Mouse (Mus musculus) c-Kit-positive CD71-negative TER-119-negative erythroid progenitor cells, embryonic 14.5 days (primary cell): Measurements from ENCODE around the gene Ptprr.

Experiments
- DNase-seq: peaks from one replicate; pipeline ENCODE4 v3.0.0-alpha.2; 2013; ENCODE audit warnings: low read depth

The Ptprr gene

DNA sequence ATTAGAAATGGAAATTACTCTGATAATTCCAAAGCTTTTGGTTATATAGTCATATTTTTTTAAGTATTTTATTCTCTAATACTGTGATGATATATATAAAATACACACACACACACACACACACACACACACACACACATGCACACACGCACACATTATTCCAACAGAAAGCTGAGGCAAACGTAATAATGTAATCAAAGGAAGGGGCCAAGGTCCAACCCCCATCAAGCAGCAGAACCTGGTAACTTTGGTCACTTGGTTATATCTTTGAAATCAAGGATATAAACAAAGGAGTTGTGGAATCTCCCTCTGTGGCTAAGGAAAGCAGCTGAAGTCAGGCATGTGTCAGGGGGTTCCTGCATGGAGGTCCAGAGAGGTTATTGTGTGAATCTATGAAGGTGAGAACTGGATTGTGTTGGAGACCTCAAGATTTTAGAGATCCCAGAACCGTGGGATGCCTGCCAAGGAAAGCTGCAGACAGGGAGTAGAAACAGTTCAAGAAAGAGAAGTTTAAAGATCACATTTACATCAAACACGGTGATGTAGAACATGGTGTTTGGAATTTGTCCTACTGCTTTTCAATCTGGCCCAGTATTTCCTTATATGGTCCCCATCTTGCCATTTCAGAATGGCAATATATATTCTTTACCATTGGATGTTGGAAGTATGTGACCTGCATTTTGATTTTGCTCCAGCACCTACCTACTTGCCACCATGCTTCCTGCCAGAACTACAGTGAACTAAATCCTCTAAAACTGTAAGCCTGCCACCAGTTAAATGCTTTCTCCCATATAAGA, 98.1 kb downstream of the Ptprr start:
- DNase-seq: no peak

DNA sequence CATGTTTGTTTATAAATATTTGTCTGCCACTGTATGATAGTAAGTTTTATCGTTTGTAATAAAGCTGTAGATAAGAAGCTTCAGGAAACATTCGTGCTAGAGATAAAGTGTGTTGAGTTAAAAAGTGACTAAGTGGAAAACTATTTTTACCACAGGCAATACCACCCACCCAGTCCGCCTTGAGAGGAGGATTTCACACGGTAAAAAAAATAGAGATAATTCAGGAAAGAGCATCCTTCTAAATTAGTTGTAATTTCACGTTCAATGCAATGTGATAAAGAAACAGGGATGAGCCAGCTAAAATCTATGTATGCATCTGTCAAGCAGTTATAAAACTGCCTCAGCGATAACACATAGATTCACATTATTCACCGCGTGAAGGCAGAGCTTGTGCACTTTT, 99.0 kb downstream of the Ptprr start:
- DNase-seq: no peak

DNA sequence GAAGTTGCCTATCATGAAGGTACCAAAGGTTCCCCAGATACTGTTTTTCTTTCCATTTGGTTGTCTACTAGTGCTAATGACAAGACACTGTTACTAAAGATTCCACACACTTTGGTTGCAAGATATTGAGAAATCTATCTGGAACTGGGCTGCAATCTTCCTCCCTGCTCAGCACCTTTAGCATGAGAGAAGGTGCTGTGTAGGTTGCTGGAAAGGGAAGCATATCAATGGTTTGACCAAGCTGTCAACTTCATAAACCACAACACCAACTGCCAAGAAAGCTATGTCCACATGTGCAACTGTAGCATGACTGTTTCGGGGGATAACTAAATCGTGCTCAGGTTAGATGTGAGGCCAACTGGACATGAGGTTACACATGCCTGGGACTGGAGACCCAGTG, 103.5 kb downstream of the Ptprr start:
- DNase-seq: peak; percentile 3

DNA sequence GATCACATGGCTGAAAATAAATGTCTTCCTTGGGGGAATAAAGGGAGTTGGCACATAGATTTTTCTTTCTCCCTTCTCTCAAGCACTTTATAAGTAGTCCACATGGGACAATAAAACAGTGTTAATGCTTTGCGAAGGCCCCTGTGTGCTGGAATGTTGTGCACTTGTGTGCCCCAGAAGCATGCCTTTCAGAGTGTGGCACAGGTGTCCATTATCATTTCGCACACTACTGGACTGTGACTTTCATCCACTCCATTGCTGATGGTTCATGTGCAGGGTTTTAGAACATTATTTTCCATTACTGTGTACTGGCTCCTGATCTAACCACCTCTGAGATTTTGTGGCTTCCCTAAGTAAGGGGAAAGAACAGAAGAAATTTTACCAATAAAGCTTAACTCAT, 105.8 kb downstream of the Ptprr start:
- no peak for DNase-seq

DNA sequence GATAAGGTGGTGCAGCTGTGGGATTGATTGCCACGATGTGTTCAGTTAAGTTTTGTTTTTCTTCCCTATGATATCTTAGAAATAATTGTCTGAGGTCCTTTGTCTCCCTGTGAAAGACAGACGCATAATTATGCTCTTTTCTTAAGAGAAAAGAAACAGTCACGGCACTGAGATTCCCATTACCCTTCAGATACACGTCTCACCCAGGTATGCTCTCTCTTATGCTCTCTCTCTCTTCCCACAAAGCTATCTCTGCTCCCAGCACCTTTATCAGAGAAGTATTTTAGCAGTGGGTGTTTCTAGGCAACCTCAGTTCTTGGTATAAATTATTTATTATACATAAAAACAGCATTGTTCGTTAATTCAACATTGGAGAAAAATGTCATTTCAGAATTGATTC, 107.4 kb downstream of the Ptprr start:
- no peak for DNase-seq

DNA sequence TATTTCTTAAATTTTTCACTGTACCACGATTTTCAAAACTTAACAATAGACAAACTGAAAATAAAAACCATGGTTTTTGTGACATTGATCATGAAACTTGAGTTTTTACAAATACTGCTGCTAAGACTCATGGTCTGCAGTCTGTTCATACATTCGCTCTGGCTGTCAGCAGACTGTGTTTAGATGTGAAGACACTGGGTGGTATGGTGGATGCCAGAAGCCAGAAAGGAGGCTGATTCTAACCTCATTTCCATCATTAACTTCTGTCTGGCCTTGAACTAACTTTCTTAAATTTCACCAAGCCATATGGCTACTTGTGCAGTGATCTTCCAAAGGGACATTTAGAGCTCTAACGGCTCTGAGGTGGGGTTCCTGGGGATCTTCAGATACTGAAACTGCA, 112.4 kb downstream of the Ptprr start:
- no peak for DNase-seq

DNA sequence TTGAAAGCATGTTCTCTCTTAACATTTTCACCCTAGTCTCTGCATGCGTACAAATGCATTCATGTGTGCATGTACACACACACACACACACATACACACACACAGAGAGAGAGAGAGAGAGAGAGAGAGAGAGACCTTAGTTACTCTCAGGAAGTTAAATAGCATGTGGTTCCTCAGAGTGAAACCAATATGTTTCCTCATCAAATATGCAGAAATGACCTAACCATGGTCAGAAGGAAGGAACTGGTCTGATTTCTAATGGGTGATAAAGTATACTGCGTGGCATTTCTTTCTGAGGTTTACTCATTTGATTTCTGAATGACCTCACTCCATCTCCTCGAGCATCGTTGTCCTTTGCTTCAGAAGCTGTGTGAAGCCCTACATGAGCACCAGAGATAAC, 113.2 kb downstream of the Ptprr start:
- DNase-seq: peak; percentile 6

DNA sequence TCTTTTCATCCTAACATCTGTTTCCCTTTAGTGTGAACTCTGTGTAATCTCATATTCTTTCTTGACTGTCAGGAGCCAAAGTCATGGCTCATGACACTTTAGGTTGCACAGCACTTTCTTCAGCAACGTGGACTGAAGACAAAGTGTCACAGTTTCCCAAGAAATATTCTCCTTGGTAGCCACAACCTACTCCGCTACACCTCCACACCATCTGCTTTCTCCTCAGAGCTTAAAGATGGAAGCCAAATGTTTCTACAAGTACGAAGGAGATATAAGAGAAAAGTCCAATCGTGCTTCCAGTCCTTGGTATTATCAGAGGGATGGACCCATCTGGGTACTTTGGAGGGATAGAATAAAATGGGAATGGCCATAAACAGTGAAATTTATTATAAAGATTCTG, 114.2 kb downstream of the Ptprr start:
- no peak for DNase-seq

DNA sequence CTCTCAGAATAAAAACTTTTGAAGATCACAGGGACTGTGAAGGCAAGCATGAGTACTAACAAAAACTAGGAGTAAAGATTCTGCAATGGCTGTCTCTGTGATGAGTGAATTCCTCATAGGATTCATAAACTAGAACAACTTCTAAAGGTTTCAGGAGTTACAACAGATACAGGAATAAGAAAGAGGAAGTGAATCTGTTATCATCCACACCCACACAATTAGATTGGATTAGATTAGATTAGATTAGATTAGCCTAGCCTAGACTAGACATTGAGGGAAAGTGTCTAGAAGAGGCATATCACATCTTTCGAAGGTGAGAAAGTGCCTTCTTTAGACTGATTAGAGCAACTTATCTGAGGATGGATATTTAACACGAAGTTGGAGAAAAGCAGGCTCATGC, 117.2 kb downstream of the Ptprr start:
- no peak for DNase-seq

DNA sequence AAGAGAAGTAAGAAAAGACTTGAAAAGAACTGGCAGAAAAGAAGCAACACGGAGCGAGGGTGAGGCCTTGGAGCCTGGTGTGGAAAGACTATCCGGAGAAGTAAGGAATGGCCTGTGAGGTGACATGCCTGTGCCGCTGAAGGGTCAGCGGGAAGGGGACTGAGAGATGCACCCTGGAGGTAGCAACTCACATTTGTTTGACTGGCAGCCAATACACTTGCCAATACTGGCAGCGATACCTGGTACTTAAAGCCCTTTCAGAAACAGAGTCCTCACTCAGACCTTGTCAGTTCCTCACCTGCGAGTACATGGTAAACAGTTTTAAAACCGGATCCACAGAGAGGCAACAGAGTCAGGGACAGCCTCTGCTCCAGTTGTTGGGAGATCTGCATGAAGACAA, 122.2 kb downstream of the Ptprr start:
- DNase-seq: no peak

DNA sequence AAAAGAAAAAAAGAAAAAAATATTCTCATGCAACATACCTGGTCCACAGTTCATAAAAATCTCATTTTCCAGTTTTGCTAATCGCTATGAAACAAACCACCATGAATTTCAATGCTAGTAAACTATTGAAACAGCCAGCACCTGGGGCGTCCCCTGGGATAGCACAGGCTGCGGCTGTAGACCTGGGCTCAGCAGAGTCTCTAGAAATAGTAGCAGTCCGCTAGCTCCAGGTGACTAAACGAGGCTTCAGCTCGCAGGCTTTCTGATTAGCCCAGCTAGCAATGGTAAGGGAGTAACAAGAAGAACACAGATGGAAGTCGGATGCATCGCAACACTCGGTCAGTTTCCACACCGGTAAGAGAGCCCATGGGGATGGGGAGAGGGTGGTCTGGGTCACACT, 125.7 kb downstream of the Ptprr start:
- DNase-seq: no peak

DNA sequence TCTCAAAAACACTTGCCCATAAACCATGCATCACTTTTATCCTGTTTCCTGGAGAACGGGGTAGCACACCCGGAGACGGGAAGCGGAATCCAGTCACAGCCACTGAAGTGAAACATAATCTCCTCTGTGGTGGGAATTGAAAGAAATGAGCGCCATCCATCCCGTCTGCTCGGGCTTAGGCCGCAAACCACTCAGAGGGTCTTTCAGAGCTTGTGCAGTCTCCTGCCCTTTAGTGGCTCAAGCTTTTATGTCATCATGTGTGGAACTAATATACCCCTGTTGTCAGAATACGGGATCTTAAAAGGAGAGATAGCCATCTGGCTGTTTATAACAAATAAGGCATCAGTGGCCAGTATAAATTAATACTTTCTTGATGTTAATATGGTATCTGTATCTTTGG, 128.1 kb downstream of the Ptprr start:
- DNase-seq: no peak

DNA sequence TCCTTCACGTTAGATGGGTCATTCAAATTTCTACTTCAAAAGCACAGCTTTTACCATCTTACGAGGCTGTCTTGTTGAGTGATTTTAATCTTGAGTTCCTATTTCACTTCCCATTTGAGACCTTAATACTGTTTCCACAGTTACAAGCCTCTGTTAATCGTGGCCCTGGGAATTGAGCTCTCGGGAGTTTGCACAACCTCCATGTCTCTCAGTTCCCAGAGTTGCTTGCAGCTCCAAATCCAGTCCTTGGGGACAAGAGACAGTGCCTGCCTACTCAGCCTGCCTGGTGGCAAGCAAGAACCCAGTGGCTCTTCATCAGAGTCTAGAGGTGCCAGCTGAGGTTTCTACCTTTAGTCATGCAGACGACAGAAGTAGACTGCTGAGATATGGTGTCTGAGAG, 136.7 kb downstream of the Ptprr start:
- DNase-seq: no peak

DNA sequence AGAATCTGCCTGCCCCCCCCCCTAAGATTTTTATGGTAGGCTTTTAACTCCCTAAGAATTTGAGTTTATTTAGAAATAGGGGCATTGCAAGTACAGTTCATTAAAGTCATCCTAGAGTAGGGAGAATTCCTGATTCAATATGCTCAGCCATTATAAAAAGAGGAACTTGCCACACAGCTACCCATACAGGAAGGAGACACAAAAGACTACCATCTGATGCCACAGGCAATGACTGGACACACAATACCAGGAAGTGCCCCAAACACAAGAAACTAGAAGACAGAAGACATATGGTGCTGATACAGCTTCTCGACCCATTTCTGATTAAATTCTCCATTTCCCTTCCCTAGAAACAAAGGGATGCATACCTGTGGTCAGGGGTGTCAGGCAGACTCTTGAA, 138.7 kb downstream of the Ptprr start:
- DNase-seq: no peak

DNA sequence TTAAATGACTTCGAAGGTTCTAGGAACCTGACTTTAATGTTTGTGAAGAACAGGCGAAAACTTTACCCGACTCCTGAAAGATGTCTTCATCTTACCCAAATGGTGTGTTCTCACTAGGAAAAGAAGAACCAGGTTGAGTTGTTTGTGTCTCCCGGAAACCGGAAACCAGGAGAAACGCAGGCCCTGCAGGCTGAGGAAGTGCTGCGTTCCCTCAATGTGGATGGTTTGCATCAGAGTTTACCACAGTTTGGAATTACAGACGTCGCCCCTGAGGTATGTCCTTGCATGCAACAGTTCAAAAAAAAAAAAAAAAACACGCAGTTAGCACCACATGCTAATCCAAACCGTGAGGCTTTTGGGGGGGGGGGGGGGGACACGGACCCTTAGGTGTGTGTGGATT, 144.3 kb downstream of the Ptprr start:
- no peak for DNase-seq

DNA sequence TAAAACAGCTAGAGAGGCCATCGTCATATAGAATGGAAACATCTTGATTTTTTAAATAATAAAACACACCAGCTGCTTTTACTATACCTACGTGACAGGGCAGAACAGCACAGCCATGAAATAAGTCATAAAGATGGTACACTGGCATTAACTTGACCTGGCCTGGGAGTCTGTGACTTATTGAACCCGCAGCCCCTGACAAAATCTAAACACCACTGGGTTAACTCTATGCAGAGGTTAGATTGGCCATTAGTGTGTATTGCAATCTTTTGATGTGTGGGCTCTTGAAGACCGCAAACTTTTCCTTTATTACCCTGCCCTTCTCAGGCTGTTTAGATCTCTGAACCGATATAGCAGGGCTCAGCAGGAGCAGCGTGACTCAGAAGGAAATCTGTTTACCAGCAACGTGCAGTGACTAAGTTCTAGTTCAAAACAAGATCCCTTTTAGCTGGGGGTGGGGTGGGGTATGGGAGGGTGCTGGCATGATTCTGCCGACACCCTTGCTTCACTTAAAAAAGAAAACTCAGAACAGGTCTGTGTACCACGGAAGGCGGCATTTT, 157.4 kb downstream of the Ptprr start:
- DNase-seq: no peak

DNA sequence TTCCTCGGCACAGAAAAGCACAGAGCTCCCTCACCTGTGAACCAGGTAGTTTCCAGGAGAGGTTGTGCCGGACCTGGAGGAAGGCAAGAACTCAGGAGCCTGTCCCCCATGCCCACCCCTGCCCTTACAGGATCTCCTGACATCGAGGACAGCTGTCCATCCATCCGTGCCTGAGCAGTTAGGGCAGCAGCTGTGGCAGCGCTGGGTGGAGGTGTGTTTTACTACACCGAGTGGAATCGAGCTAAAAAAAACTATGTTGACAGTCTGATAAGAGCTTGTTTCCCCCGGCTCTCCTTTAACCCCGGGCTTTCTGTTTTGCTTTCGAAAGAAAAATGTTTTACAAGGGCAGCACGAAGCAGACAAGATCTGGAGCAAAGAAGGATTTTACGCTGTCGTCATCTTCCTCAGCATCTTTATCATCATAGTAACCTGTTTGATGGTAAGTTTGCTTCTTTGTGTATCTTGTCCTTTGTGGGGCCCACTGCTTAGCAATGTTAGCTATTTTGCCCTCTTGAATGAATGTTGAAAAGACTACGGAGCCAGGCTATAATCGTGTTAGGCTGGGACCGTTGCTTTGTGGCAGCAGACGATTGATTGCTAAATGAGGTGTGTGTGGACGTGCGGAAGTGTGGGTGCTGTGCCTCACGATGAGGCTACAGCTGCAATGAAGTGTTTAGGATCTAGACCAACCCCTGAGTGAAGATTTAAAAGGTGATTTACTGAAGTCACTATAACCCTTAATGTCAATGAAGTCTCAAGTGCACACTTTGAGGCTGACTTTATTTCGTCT, 159.6 kb downstream of the Ptprr start:
- no peak for DNase-seq

DNA sequence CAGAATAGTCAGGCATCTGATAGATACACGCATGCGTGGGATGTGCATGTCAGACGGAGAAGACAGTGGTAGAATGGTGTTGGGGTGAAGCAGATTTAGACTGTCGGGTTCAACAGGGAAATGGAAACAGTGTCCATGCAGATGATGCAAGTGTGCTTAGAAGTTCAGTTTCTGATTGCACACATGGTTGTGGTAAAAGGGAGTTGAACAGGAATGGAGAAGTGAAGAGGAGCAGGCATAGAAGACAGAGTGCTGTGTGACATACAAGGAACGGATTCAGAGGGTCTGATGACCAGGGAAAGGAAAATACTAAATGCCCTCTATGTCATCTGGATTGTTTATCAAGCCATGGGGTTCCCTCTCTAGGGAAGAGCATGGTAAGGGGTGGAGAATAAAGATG, 163.2 kb downstream of the Ptprr start:
- no peak for DNase-seq

DNA sequence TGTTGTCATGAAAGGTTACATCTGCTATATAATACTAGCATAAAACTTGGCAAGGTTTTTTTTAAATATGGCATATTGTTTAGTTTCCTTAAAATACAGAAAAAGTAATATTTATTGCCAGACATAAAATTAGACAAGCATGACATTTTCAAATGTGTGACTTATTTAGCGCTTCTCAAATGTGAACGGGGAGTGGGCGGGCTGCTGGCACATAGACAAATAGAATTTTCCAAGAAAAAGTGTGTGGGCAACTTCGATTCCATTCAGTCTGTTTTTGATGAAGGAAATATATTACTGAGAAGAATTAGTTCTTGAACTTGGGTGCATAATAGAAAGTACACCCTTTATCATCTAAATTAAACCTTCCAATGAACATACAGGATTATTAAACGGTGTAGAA, 164.2 kb downstream of the Ptprr start:
- no peak for DNase-seq

DNA sequence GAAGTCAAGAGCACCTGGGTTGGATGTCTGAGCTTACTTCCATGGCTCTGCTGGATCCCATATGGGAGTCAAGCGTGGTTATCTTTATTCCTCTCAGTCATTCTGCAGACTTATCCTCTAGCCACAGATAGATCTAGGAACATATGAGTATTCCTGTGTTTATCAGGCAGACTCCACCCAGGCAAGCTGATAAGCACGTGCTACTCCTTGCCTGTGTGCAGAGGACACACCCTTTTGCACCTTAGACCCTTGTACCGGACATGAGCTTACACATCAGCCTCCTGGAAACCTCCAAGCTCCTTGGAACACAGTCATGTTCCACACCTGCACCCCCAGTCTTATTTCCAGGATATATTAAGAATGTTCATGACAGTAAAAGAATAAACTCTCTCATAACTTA, 165.2 kb downstream of the Ptprr start:
- DNase-seq: no peak

DNA sequence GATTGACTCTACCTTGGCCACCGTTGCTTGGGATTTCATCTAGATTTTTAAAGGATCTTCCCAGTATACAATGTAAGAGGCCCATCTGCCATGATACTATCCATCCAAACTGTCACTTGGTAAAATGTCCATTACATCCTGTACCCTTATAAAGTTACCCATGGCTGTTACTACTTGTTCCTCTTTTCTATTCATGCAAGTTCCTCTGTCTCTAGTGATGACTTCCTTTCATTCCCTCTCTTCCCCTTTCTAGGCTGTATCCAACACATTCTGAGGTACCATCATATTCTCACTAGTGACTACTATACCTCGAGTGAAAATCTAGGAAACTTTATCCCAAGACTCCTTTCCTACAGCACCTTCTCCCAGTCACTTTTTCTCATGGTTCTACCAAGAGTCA, 173.7 kb downstream of the Ptprr start:
- no peak for DNase-seq

DNA sequence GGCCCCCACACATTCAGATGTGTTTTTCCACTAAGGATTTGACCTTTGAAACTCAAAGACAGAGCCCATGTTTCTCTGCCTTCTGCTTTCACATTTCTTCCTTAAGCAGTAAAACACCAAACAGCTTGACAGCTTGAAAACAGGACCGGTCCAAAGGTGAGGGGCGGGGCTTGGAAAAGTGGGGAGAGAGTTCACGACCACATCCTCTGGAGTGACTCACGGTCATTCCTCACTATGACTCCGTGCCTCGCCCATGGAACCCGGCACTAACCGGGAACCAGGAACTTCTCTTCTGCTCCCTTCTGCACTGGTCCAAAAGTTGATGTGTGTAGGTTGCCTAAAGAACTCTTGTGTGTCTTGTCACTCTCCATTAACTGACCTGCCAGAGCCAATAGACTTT, 174.3 kb downstream of the Ptprr start:
- no peak for DNase-seq

DNA sequence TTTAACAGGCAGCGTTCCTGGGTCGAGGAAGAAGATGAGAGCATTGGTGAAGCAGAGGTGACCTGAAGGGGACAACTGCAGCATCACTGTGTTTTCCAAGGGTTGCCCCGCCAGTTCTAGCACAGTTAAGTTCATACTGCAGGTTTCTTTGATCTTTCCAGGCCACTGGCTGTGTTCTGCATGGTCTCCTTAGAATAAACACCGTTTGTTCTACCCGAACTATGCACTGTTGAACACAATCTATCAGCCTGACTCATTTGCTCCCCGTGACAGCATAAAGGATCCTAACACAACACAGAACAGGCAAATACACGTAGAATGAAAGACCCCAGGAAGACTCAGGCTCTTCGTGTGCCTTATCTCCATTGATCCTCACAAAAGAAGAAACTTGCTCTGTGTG, 176.4 kb downstream of the Ptprr start:
- no peak for DNase-seq
